Mouse (Mus musculus) heart, postnatal 10 days (tissue): ENCODE measurements at regions not wholly inside any gene's neighbourhood (a gene's known extent, or its start where the extent isn't known, plus 50 kb on each side); places are given as distances from the start of the nearest gene placed in this dataset.

Source experiments
- DNase-seq, 2 experiments: peaks; one replicate each; pipeline ENCODE4 v3.0.0; 2021
- intact Hi-C: fragments of 180-260 bp; cut with DNase I; formaldehyde crosslinking; loops from one replicate; pipeline ENCODE4 v1.15.1; 2025

DNA sequence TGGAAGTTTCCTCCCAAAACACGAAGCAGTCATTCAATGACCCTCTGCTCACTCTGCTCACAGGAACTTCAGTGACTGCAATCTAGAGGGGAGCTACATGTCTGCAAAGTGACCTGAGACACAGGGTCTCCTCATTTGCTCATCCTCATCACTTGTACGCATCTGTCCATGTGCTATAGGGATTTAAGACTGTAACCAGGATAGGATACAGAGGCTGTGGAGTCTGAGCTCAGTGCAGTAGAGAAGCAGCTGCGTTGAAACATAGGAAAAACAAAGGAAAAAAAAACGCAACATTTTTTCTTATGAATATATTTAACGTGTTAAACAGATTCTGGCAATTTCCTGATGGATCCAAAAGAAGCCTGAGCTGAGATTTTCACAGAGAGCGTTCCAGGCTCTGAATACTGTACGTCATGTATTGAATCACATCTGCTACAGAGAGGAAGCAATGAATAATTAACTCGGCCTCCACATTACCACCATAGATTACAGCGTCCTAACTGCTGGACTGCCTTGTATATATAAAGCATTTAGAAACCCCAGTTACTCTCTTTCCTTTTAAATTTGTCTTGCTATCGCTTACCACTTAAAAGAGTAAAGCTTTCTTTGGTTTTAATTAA, 183.7 kb upstream of the Gm12695 start:
- intact Hi-C loops = no loop called here
- DNase-seq = no peak
